Comparison of ENCODE assay signal across 8 mouse cellular contexts in the genomic region with DNA sequence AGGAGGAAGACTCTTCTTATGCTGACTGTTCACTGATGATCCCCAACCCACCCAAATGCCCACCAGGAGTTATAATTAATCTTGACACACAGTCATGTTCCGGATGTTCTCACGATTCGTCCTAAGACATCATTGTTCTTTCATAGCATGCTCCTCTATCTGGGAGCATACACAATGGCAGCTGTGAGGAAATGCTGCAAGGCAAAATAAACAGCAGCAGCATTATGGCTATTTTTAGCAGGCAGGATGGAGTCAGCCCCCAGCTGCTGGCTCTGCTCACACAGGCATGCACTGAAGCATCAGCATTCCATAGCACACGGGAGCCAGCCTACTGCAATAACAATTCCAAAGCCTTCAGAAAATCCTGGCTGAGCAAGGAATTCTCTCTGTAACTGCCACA.
DNase-seq lines count a peak whose midpoint lies in the region; ATAC-seq and TF ChIP-seq lines count a peak whose summit lies in the region.

No protein-coding gene starts in this region.

- peak; percentile 95 for ATAC-seq in lung, embryonic 14.5 days (ENCODE audit: insufficient read depth)
- peak; percentile 71; the same call in 1 of the 2 replicates for ATAC-seq in heart, embryonic 11.5 days (replicated peaks; ENCODE audit: insufficient number of reproducible peaks, low FRiP score, low TSS enrichment)

- no peaks in the 10 kb centered on the region for H3K36me3 ChIP-seq in lung, embryonic 14.5 days (ENCODE audit: insufficient read depth)
- H3K36me3 ChIP-seq in heart, embryonic 11.5 days (ENCODE audit: control insufficient read depth, insufficient read depth, low read length): no peaks in the 10 kb centered on the region

- H3K4me3 ChIP-seq in lung, embryonic 14.5 days (ENCODE audit: low read depth, low read length): no peak overlapping the region
- no peak overlapping the region for H3K4me3 ChIP-seq in lung, adult 2 months (replicated peaks; ENCODE audit: extremely low read depth, low read depth, low read length)
- no peak overlapping the region for H3K4me3 ChIP-seq in heart, embryonic 11.5 days (ENCODE audit: low read depth, low read length)

- no peaks in the 10 kb centered on the region for H3K27me3 ChIP-seq in lung, embryonic 14.5 days (ENCODE audit: insufficient read depth, low read length)
- no peaks in the 10 kb centered on the region for H3K27me3 ChIP-seq in heart, embryonic 11.5 days (ENCODE audit: control insufficient read depth, insufficient read depth, low read length)

- H3K4me2 ChIP-seq in lung, embryonic 14.5 days: no peak overlapping the region
- peak overlapping the region; percentile 22; the same call in 1 of the 2 replicates for H3K4me2 ChIP-seq in heart, embryonic 11.5 days

- no peak for TF ChIP-seq CTCF in lung, embryonic 14.5 days (IDR thresholded peaks at IDR 0.05; ENCODE audit: low read depth)
- no peak for TF ChIP-seq CTCF in lung, adult 2 months (IDR thresholded peaks at IDR 0.05; ENCODE audit: insufficient read depth, low read length)

- DNase-seq in lung, embryonic 14.5 days: peak; percentile 75
- DNase-seq in lung, adult 2 months: no peak
- DNase-seq in kidney, postnatal 14 days: peak; percentile 54
- peak; percentile 21 for DNase-seq in neural tube, embryonic 10.5 days (ENCODE audit: extremely low spot score, low spot score)
- no peak for DNase-seq in cerebellum, adult 8-10 months
- DNase-seq in thymus, postnatal 36 days: no peak
- no peak for DNase-seq in adrenal gland, postnatal 36 days

- H3K4me1 ChIP-seq in lung, embryonic 14.5 days (ENCODE audit: insufficient read depth): no peaks in the 10 kb centered on the region
- H3K4me1 ChIP-seq in lung, adult 2 months (ENCODE audit: control insufficient read depth, insufficient read depth, low read length): no peaks in the 10 kb centered on the region
- H3K4me1 ChIP-seq in heart, embryonic 11.5 days (ENCODE audit: control insufficient read depth, insufficient read depth, low read length): 0 out of 2 replicates have a peak, but pooled peaks cover 3% of the 10 kb centered on the region

- 30% methylated on average over 4 of the region's 4 CpGs for WGBS in lung, embryonic 14.5 days
- WGBS in lung, adult 2 months: 24% methylated on average over 4 of the region's 4 CpGs
- 34% methylated on average over 4 of the region's 4 CpGs for whole genome bisulfite sequencing in heart, embryonic 11.5 days (ENCODE audit: insufficient replicate concordance)

- no peaks in the 10 kb centered on the region; the same call in 1 of the 2 replicates for H3K9me3 ChIP-seq in lung, embryonic 14.5 days (ENCODE audit: low read depth, low read length)
- H3K9me3 ChIP-seq in heart, embryonic 11.5 days (replicated peaks; ENCODE audit: control insufficient read depth, low read length): no peaks in the 10 kb centered on the region

- no peak overlapping the region for H3K9ac ChIP-seq in lung, embryonic 14.5 days
- H3K9ac ChIP-seq in heart, embryonic 11.5 days (ENCODE audit: low read depth, low read length): no peak overlapping the region

- TF ChIP-seq POLR2A in lung, adult 2 months (IDR thresholded peaks at IDR 0.05; ENCODE audit: borderline replicate concordance, extremely low read depth, low read depth, low read length): no peak

- no peak overlapping the region for H3K27ac ChIP-seq in lung, embryonic 14.5 days (ENCODE audit: low read depth)
- H3K27ac ChIP-seq in heart, embryonic 11.5 days (ENCODE audit: low read depth, low read length): 0 out of 2 replicates have a peak overlapping the region, but pooled peaks have one; percentile 31

Comparison
In these comparisons a context has a peak if more than half of its experiments do, and no peak if none do; other contexts are left out.
1. DNase-seq: peak in lung, embryonic 14.5 days (single experiment), kidney, postnatal 14 days (single experiment) and neural tube, embryonic 10.5 days (single experiment); none in lung, adult 2 months (single experiment), cerebellum, adult 8-10 months (single experiment), thymus, postnatal 36 days (0 of 2) and adrenal gland, postnatal 36 days (0 of 2).